Mouse (Mus musculus) gastrocnemius, adult 2 months (tissue): ENCODE measurements at regions not wholly inside any gene's neighbourhood (a gene's known extent, or its start where the extent isn't known, plus 50 kb on each side); places are given as distances from the start of the nearest gene placed in this dataset.

Source experiments
- DNase-seq: peaks from one replicate; pipeline ENCODE4 v3.0.0; 2022
- H3K27ac ChIP-seq: fragments of 200-600 bp; 2 replicates; pipeline ENCODE4 v1.8.1; 2022; ENCODE audit warnings: mild to moderate bottlenecking
- H3K4me3 ChIP-seq: fragments of 200-600 bp; 2 replicates; pipeline ENCODE4 v1.8.1; 2022; ENCODE audit warnings: mild to moderate bottlenecking, moderate library complexity
- CTCF ChIP-seq: fragments of 200-600 bp; IDR thresholded peaks from 2 replicates; pipeline ENCODE4 v1.8.1; 2022; ENCODE audit warnings: antibody characterized with exemption, mild to moderate bottlenecking, moderate library complexity
- intact Hi-C: fragments of 180-260 bp; cut with DNase I; formaldehyde crosslinking; loops from one replicate; pipeline ENCODE4 v1.15.1; 2025

- DNase-seq: no peak
- intact Hi-C loops: no loop called here
- H3K27ac ChIP-seq: no peak overlapping the region
- no peak overlapping the region for H3K4me3 ChIP-seq
- TF ChIP-seq CTCF: no peak
These were observed 50.5 kb upstream of the Nek6 start for GRCm38 (mm10) chr2:38460825-38461540.
